Mouse (Mus musculus) testis, adult 2 months (tissue): ENCODE data around the gene Arl15. TPM values are rescaled to one million over a fixed set of nuclear protein-coding genes. Genes with fewer than 3 reads are reported as not detected.
A peak's percentile ranks its signal among the peaks of the same experiment; 100 is the strongest.

Experiments used
- H3K27ac ChIP-seq: fragments of 200-500 bp; 2 replicates; pipeline ENCODE4 v1.5.1; 2012; ENCODE audit warnings: low read depth, low read length; ENCODE audit not compliant: control insufficient read depth, insufficient read depth
- H3K27me3 ChIP-seq: fragments of 200-500 bp; 2 replicates; pipeline ENCODE4 v1.6.1; 2012; ENCODE audit warnings: mild to moderate bottlenecking, low read length, moderate library complexity; ENCODE audit not compliant: control insufficient read depth, insufficient read depth
- H3K36me3 ChIP-seq: fragments of 200-500 bp; 2 replicates; pipeline ENCODE4 v1.6.1; 2012; ENCODE audit warnings: mild to moderate bottlenecking, low read length; ENCODE audit not compliant: control insufficient read depth, insufficient read depth
- H3K4me1 ChIP-seq: fragments of 200-500 bp; 2 replicates; pipeline ENCODE4 v1.6.1; 2012; ENCODE audit warnings: low read length; ENCODE audit not compliant: control insufficient read depth, insufficient read depth
- H3K4me3 ChIP-seq: fragments of 200-500 bp; 2 replicates; pipeline ENCODE4 v1.5.1; 2012; ENCODE audit warnings: low read depth, mild to moderate bottlenecking, low read length, moderate library complexity, mixed read lengths; ENCODE audit not compliant: control insufficient read depth
- CTCF ChIP-seq: fragments of 200-500 bp; IDR thresholded peaks from 2 replicates; pipeline ENCODE4 v1.5.1; 2012; ENCODE audit warnings: low read depth, mild to moderate bottlenecking, inconsistent platforms, low read length, moderate library complexity; ENCODE audit not compliant: control insufficient read depth, insufficient read depth, insufficient replicate concordance
- POLR2A ChIP-seq: fragments of 200-500 bp; IDR thresholded peaks from 2 replicates; pipeline ENCODE4 v1.6.1; 2012; ENCODE audit warnings: low read depth, mild to moderate bottlenecking, inconsistent platforms, low read length, moderate library complexity; ENCODE audit not compliant: control insufficient read depth
- polyA plus RNA-seq: library from polyadenylated mRNA; depleted of rRNA; stranded (reverse); fragments of >200 nt; gene quantifications from 2 replicates; pipeline ENCODE4 v1.2.3, GENCODE M21; 2012

Gene Arl15
- polyA plus RNA-seq, 1 experiment: 2.0 TPM

DNA sequence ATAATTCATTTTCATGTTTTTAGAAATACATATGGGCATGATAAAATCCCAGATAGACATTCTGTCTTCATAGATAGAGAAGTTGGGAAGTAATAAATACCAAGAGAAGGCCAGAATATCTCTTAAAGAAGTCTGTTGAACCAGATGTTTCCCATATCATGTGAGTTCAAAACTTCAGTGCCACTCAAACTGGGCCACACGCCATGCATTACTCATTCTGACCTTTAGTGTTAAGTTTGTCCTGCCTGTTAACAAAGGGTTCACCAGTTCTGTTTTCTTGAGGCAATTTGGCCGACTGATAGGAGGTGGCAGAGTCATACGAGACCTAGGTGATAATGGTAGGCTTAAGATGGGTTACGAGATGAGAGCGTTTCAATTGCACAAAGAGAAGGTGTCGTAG lies 71.1 kb downstream of the Arl15 start:
- no peak overlapping the region for H3K4me3 ChIP-seq
- TF ChIP-seq CTCF (no peak), POLR2A (no peak)
- no peaks in the 10 kb centered on the region for H3K27me3 ChIP-seq
- H3K36me3 ChIP-seq: no peaks in the 10 kb centered on the region
- no peaks in the 10 kb centered on the region for H3K4me1 ChIP-seq
- H3K27ac ChIP-seq: no peak overlapping the region

DNA sequence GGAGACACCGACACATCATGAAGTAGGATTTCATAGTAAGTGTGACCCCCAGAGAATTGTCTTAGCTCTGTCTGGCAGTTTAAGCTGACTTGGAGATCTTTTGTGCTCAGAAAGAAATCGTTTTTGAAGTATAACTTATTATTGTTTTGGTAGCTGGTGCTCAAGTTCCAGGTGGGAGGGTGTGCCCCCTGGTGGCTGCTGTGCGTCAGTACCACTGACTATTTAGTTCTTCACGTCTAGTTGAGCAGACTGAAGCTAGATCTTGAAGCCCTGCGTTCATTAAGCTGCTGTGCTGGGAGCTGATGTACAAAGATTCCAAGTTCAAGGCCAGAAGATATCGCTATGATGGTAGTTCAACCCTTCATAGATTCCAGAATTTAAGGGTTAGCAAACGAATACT lies 71.5 kb downstream of the Arl15 start:
- Histone ChIP-seq H3K36me3 (no peaks in the 10 kb centered on the region), H3K27ac (no peak overlapping the region), H3K4me1 (no peaks in the 10 kb centered on the region), H3K4me3 (no peak overlapping the region), H3K27me3 (no peaks in the 10 kb centered on the region)
- TF ChIP-seq CTCF (peak; percentile 89; the same call in 1 of the 2 replicates), POLR2A (no peak)

DNA sequence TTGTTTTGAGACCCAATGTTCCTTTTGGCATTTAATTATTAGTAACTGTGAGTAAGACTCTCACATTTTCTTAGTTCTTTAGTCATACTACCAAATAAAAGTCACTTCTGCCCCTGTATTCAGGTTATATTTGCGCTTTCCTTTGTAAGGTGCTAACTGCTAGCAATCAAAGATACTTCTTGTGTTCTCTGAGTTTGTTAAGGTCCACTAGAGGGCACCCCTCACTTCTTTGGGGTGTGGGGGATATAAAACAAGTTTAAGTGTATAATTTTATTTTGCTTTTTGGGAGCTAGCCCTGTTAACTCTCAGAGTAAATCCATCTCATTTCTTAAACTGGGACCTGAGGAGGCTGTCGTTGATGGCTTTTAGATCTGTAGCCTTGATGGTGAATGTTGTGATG lies 73.4 kb downstream of the Arl15 start:
- no peak overlapping the region for H3K27ac ChIP-seq
- no peaks in the 10 kb centered on the region for H3K36me3 ChIP-seq
- H3K4me3 ChIP-seq: no peak overlapping the region
- TF ChIP-seq CTCF (no peak), POLR2A (no peak)
- H3K27me3 ChIP-seq: no peaks in the 10 kb centered on the region
- no peaks in the 10 kb centered on the region; the same call in 1 of the 2 replicates for H3K4me1 ChIP-seq

DNA sequence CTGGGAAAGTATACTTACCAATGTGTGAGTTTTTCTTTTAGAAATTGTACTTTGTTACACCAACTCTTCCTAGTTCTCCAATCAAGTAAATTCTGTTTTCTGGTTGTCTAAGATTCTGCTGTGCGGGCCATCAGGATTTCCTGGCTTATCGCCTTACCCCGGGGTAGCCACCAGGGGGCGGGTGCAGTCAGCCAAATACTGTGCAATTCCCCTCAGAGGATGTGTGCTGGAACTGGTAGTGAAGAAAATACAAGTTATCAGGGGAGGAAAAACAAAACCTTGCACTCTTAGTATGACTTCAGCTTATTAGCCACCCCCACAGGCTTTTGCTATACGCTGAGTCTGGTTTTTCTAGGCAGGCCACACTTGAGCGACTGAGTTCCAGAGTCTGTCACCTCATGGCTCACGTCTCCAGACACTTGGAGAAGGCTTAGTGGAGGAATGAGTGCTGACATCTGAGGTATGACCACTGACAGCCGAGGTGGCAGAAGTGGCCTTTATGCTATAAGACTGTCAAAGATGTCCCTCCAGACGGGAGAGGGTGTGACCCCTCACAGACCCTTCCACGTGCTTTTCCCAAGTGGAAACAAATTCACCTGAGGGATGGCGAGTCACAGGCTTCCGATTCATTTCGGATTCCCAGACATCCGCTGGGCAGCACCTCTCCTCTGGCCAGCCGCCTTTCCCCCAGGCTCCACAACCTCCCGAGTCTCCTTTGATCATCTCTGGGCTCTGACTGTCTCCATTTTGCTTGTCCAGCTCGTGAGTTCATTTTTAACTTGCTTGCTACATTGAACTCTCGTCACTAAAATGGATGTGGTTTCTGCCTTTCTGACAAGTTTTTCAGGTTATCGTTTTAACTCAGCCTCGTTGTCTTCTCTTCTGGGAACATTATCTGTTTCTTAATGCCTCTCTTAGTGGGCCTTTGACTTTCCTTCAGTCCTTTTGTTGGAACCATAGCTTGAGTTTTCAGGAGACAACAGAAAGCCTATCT lies 75.2 kb downstream of the Arl15 start:
- no peaks in the 10 kb centered on the region for H3K27me3 ChIP-seq
- TF ChIP-seq POLR2A (no peak), CTCF (peak; percentile 63; the same call in 1 of the 2 replicates)

DNA sequence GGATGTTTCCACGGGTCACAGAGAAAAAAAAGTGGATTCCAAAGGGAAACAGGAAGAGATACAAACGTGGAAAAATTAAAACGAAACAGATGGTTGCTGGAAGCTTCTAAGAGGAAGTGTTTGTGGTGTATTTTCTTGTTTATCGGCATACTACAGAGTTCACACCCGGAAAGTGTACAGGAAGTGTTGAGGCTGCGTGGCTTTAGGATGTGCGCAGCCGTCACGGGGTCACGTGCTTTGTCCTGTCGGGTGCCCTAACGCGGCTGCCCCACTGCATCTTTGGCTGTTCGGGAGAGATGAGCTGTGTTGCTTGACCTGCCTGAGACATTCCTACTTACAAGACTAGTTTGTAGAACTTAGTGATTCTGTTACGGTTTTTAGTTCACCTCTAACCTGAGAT lies 76.1 kb downstream of the Arl15 start:
- no peak for TF ChIP-seq CTCF
- no peaks in the 10 kb centered on the region for H3K36me3 ChIP-seq
- H3K4me1 ChIP-seq: peaks cover 7% of the 10 kb centered on the region
- H3K27ac ChIP-seq: no peak overlapping the region
- peak overlapping the region; percentile 30 for H3K4me3 ChIP-seq
- no peaks in the 10 kb centered on the region for H3K27me3 ChIP-seq

More for the DNA sequence above, 75.2 kb downstream of the Arl15 start:
- H3K4me1 ChIP-seq: peaks cover 7% of the 10 kb centered on the region
- no peak overlapping the region for H3K4me3 ChIP-seq
- H3K36me3 ChIP-seq: no peaks in the 10 kb centered on the region
- H3K27ac ChIP-seq: no peak overlapping the region

DNA sequence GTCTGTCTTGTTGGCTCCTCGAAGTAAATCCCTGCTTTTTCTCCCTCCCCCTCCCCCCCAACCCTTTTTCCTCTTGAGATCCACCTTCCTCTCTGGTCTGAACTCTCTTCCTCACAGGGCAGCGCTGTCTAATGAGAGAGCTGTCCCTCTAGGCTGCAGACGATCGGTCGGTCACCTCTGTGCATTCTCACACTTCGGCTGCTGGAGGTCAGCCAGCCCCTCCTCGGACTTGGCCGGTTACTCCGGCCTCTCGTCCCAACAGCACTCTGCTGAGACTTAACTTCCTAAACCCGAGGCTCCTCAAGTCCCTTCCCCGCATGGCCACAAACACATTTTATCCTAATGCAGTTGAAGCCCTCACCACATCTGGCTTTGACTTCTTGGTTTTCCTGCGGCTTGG lies 77.5 kb downstream of the Arl15 start:
- H3K27me3 ChIP-seq: no peaks in the 10 kb centered on the region
- H3K4me1 ChIP-seq: peaks cover 7% of the 10 kb centered on the region
- TF ChIP-seq POLR2A (no peak), CTCF (no peak)
- no peak overlapping the region for H3K4me3 ChIP-seq
- no peak overlapping the region for H3K27ac ChIP-seq
- no peaks in the 10 kb centered on the region for H3K36me3 ChIP-seq

DNA sequence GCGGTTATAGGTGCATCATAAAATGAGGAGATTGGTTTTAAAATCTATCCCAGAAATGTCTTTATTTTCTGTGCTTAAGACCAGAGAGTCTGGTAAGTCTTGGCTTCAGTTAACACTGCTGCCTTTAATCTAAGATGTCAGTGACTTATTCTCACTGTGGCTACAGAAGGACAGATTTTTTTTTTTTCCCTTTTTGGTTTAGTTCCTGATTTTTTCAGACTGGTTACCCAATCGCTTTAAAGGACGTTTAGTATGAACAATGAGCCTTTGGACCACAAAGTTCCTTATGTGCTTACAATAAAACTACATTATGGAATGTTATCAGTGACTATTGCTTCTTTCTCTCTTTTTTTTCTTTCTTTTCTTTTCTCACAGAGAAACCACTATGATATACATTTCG lies 81.4 kb downstream of the Arl15 start:
- Histone ChIP-seq H3K36me3 (no peaks in the 10 kb centered on the region), H3K27ac (no peak overlapping the region), H3K4me3 (no peak overlapping the region), H3K27me3 (no peaks in the 10 kb centered on the region), H3K4me1 (peaks cover 7% of the 10 kb centered on the region)
- TF ChIP-seq CTCF (no peak), POLR2A (no peak)
